12 mouse cellular contexts compared by ENCODE assay signal in genomic region chr13:102745626-102746342, GRCm38 (mm10). TPM values are rescaled to one million over a fixed set of nuclear protein-coding genes. Genes with fewer than 3 reads are reported as not detected.
DNase-seq lines count a peak whose midpoint lies in the region; ATAC-seq and TF ChIP-seq lines count a peak whose summit lies in the region.
"Had no signal": no experiment of that assay in that cellular context is flagged by ENCODE, and none has a peak within 500 bp of the region (broad histone marks: within the 10 kb centered on the region; RNA-seq: fewer than 3 reads in every experiment).

No protein-coding gene starts in this region.

- H3K27me3 ChIP-seq in midbrain, embryonic 13.5 days: no peaks in the 10 kb centered on the region
- no peaks in the 10 kb centered on the region for H3K27me3 ChIP-seq in midbrain, embryonic 15.5 days (replicated peaks)
- no peaks in the 10 kb centered on the region for H3K27me3 ChIP-seq in intestine, postnatal 0 days (replicated peaks; ENCODE audit: control insufficient read depth, insufficient read depth, low read length)
- H3K27me3 ChIP-seq: embryonic facial prominence, embryonic 12.5 days; heart, embryonic 12.5 days; hindbrain, embryonic 12.5 days; limb, embryonic 12.5 days had no signal

- no peak for TF ChIP-seq CTCF in gastrocnemius, adult 2 months (IDR thresholded peaks at IDR 0.05)
- no peak for TF ChIP-seq CTCF in intestine, postnatal 0 days (IDR thresholded peaks at IDR 0.05; ENCODE audit: low read depth)

- no peak overlapping the region for H3K4me3 ChIP-seq in gastrocnemius, adult 2 months
- H3K4me3 ChIP-seq in midbrain, embryonic 13.5 days (replicated peaks): no peak overlapping the region
- no peak overlapping the region for H3K4me3 ChIP-seq in midbrain, embryonic 15.5 days
- no peak overlapping the region for H3K4me3 ChIP-seq in macrophage (ENCODE audit: inconsistent target)
- no peak overlapping the region for H3K4me3 ChIP-seq in intestine, postnatal 0 days (ENCODE audit: low read depth, low read length)
- H3K4me3 ChIP-seq: embryonic facial prominence, embryonic 12.5 days; heart, embryonic 12.5 days; hindbrain, embryonic 12.5 days; limb, embryonic 12.5 days had no signal

- peak overlapping the region; percentile 48 for H3K27ac ChIP-seq in gastrocnemius, adult 2 months
- H3K27ac ChIP-seq in midbrain, embryonic 13.5 days: no peak overlapping the region
- H3K27ac ChIP-seq in midbrain, embryonic 15.5 days: no peak overlapping the region
- peak overlapping the region; percentile 44 for H3K27ac ChIP-seq in macrophage
- H3K27ac ChIP-seq in intestine, postnatal 0 days (ENCODE audit: low read depth, low read length): no peak overlapping the region
- H3K27ac ChIP-seq: embryonic facial prominence, embryonic 12.5 days; hindbrain, embryonic 12.5 days; limb, embryonic 12.5 days had no signal

- H3K36me3 ChIP-seq in midbrain, embryonic 13.5 days: peaks cover 19% of the 10 kb centered on the region
- peaks cover under 1% of the 10 kb centered on the region; the same call in 1 of the 2 replicates for H3K36me3 ChIP-seq in midbrain, embryonic 15.5 days (replicated peaks)
- H3K36me3 ChIP-seq in macrophage (ENCODE audit: inconsistent target): peaks cover 37% of the 10 kb centered on the region
- peaks cover 37% of the 10 kb centered on the region for H3K36me3 ChIP-seq in intestine, postnatal 0 days (ENCODE audit: control insufficient read depth, insufficient read depth)

- H3K4me2 ChIP-seq in midbrain, embryonic 13.5 days (replicated peaks): no peak overlapping the region
- no peak overlapping the region for H3K4me2 ChIP-seq in midbrain, embryonic 15.5 days
- H3K4me2 ChIP-seq in intestine, postnatal 0 days (replicated peaks; ENCODE audit: low read depth): no peak overlapping the region
- H3K4me2 ChIP-seq: embryonic facial prominence, embryonic 12.5 days; heart, embryonic 12.5 days; hindbrain, embryonic 12.5 days; limb, embryonic 12.5 days had no signal

- peak; percentile 26; the same call in 1 of the 2 replicates for ATAC-seq in midbrain, embryonic 13.5 days
- ATAC-seq in midbrain, embryonic 15.5 days (replicated peaks): no peak
- ATAC-seq in intestine, postnatal 0 days: no peak

- 93% methylated on average over 9 of the region's 9 CpGs for WGBS in midbrain, embryonic 13.5 days
- WGBS in midbrain, embryonic 15.5 days: 91% methylated on average over 9 of the region's 9 CpGs
- WGBS in macrophage (ENCODE audit: missing documents): 84% methylated on average over 8 of the region's 9 CpGs
- 86% methylated on average over 9 of the region's 9 CpGs for WGBS in intestine, postnatal 0 days

- H3K79me2 ChIP-seq in macrophage (ENCODE audit: inconsistent target): no peaks in the 10 kb centered on the region; the same call in 1 of the 2 replicates

- H3K9ac ChIP-seq in midbrain, embryonic 13.5 days (replicated peaks): no peak overlapping the region
- H3K9ac ChIP-seq in midbrain, embryonic 15.5 days: no peak overlapping the region
- H3K9ac ChIP-seq in intestine, postnatal 0 days (ENCODE audit: low read depth, low read length): no peak overlapping the region
- H3K9ac ChIP-seq: embryonic facial prominence, embryonic 12.5 days; heart, embryonic 12.5 days; hindbrain, embryonic 12.5 days; limb, embryonic 12.5 days had no signal

- intact Hi-C loops in gastrocnemius, adult 2 months (cut with DNase I): no loop called here

- no peak for DNase-seq in gastrocnemius, adult 2 months
- DNase-seq in gastrocnemius, adult 8-10 months (ENCODE audit: low spot score in 2 of 2): no peak
- DNase-seq in brain, adult 2 months (ENCODE audit: low read depth, low spot score): peak; percentile 95
- DNase-seq in kidney, adult 9 months: no peak

- peaks cover 7% of the 10 kb centered on the region; the same call in 1 of the 2 replicates for H3K4me1 ChIP-seq in midbrain, embryonic 13.5 days (replicated peaks)
- H3K4me1 ChIP-seq in midbrain, embryonic 15.5 days: 0 out of 2 replicates have a peak, but pooled peaks cover 3% of the 10 kb centered on the region
- no peaks in the 10 kb centered on the region for H3K4me1 ChIP-seq in intestine, postnatal 0 days (replicated peaks; ENCODE audit: control insufficient read depth, insufficient read depth, low read length)
- H3K4me1 ChIP-seq: embryonic facial prominence, embryonic 12.5 days; hindbrain, embryonic 12.5 days; limb, embryonic 12.5 days had no signal

- no peaks in the 10 kb centered on the region for H3K9me3 ChIP-seq in midbrain, embryonic 13.5 days
- no peaks in the 10 kb centered on the region for H3K9me3 ChIP-seq in midbrain, embryonic 15.5 days
- no peaks in the 10 kb centered on the region for H3K9me3 ChIP-seq in intestine, postnatal 0 days (ENCODE audit: control insufficient read depth)
- H3K9me3 ChIP-seq: embryonic facial prominence, embryonic 12.5 days; heart, embryonic 12.5 days; hindbrain, embryonic 12.5 days; limb, embryonic 12.5 days had no signal

RNA-seq across cellular contexts. Expression of gene Cd180, which starts 52.4 kb away (rescaled TPM):
- under 1 TPM; 0.08 to 0.13 TPM for total RNA-seq in gastrocnemius, adult 2 months (2021)
- total RNA-seq in gastrocnemius, adult 8-10 months (2022): under 1 TPM in 3 of 4 experiments, not detected in 1; 0.11 to 0.18 (median 0.12) TPM
- 0.30 and 0.36 TPM in 2 replicates for polyA plus RNA-seq in midbrain, embryonic 13.5 days (2015; fragmentation: Nextera tagmentation; extraction: Ambion mirVana)
- polyA plus RNA-seq in midbrain, embryonic 15.5 days (2015; fragmentation: Nextera tagmentation; extraction: Ambion mirVana): 0.28 and 0.63 TPM in 2 replicates
- 1,000 to 10,000 TPM in 1 of 26 experiments, 100 to 1,000 TPM in 25; 201 to 1,028 (median 508) TPM for total RNA-seq in macrophage (2018; cell fraction: chromatin; rRNA removed)
- 100 to 1,000 TPM; 376 to 879 (median 604) TPM for total RNA-seq in macrophage (2018; cell fraction: cytosol; rRNA removed)
- 1,000 to 10,000 TPM in 4 of 26 experiments, 100 to 1,000 TPM in 22; 480 to 1,145 (median 738) TPM for total RNA-seq in macrophage (2018; cell fraction: nucleus; rRNA removed)
- polyA plus RNA-seq in macrophage (2018): 303 to 726 TPM (median 382 TPM) in 3 replicates
- 0.26 and 0.31 TPM in 2 replicates for polyA plus RNA-seq in intestine, postnatal 0 days (2015; fragmentation: Nextera tagmentation; extraction: Ambion mirVana)

Comparison
In these comparisons a context has a peak if more than half of its experiments do, and no peak if none do; other contexts are left out.
1. H3K27ac ChIP-seq: peak in gastrocnemius, adult 2 months (single experiment) and macrophage (single experiment); none in midbrain, embryonic 13.5 days (single experiment), midbrain, embryonic 15.5 days (single experiment) and intestine, postnatal 0 days (single experiment).
2. RNA of gene Cd180, which starts 52.4 kb away (polyA plus RNA-seq): 303 to 726 TPM in macrophage; 0.26 to 0.31 TPM in intestine, postnatal 0 days, 0.30 to 0.36 TPM in midbrain, embryonic 13.5 days and 0.28 to 0.63 TPM in midbrain, embryonic 15.5 days; every median in the first group is over 100 times any median in the second.